29 mouse cellular contexts compared by ENCODE assay signal in the genomic region with DNA sequence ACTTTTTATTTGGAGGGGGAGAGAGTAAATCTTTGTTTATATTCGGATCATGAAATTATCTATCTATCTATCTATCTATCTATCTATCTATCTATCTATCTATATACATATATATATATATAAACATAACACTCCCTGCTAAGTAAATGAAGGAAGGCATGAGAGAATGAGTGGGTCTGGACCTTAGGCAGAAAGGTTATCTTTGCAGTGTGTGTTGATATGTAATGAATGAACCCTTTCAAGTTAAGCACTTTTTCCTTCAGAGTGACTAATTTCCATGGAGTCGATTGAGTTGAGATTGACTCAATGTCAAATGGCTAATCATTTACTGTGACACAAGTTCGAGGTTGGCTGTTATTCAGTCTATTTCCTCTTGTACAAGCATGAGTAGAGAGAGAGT. TPM values are rescaled to one million over a fixed set of nuclear protein-coding genes. Genes with fewer than 3 reads are reported as not detected.
"Had no signal": no experiment of that assay in that cellular context is flagged by ENCODE, and none has a peak within 500 bp of the region (broad histone marks: within the 10 kb centered on the region; RNA-seq: fewer than 3 reads in every experiment).

No protein-coding gene starts in this region.

- H3K36me3 ChIP-seq: hindbrain, embryonic 13.5 days; limb, embryonic 15.5 days; liver, embryonic 12.5 days; liver, embryonic 15.5 days had no signal

- H3K9me3 ChIP-seq: hindbrain, embryonic 13.5 days; limb, embryonic 15.5 days; liver, embryonic 12.5 days; liver, embryonic 15.5 days had no signal

- H3K4me2 ChIP-seq: hindbrain, embryonic 13.5 days; limb, embryonic 15.5 days; liver, embryonic 12.5 days; liver, embryonic 15.5 days; midbrain, embryonic 11.5 days had no signal

- DNase-seq: kidney, adult 8-10 months; kidney, postnatal 10 days; layer of hippocampus, adult 9-11 months; lung, adult 2 months; lung, postnatal 14 days; lung, postnatal 4 days; midbrain, embryonic 14.5 days; retina, postnatal 1 day; right cerebral cortex, postnatal 25 days; spleen, adult 18-20 months; thymus, postnatal 25 days had no signal

- H3K27me3 ChIP-seq: hindbrain, embryonic 13.5 days; liver, embryonic 12.5 days; liver, embryonic 15.5 days had no signal

- H3K27ac ChIP-seq: hindbrain, embryonic 13.5 days; hindbrain, postnatal 0 days; layer of hippocampus, adult 2 months; limb, embryonic 15.5 days; liver, embryonic 12.5 days; liver, embryonic 15.5 days had no signal

- ATAC-seq: hindbrain, postnatal 0 days; inflammation-experienced regulatory T-cells, adult 6 months; liver, embryonic 12.5 days had no signal

- H3K4me1 ChIP-seq: liver, embryonic 12.5 days; liver, embryonic 15.5 days had no signal

- H3K4me3 ChIP-seq: hindbrain, embryonic 13.5 days; layer of hippocampus, adult 2 months; limb, embryonic 15.5 days; liver, embryonic 12.5 days; liver, embryonic 15.5 days had no signal

- H3K9ac ChIP-seq: hindbrain, embryonic 13.5 days; limb, embryonic 15.5 days; liver, embryonic 12.5 days; liver, embryonic 15.5 days had no signal

RNA-seq across cellular contexts. Expression of a gene that starts 10.8 kb away (rescaled TPM):
- total RNA-seq: hindbrain, postnatal 0 days; layer of hippocampus, adult 2 months; layer of hippocampus, postnatal 25 days; left cerebral cortex, adult 18-20 months; left cerebral cortex, postnatal 25 days; megakaryocyte progenitor cell, adult 5-6 weeks; megakaryocyte-erythroid progenitor cell, adult 5-6 weeks; midbrain, postnatal 0 days had no signal
- polyA plus RNA-seq: hindbrain, embryonic 13.5 days; hindbrain, postnatal 0 days; inflammation-experienced regulatory T-cells, adult 6 months; large intestine, adult 2 months; limb, embryonic 11.5 days; limb, embryonic 15.5 days; liver, embryonic 12.5 days; liver, embryonic 15.5 days; lung, adult 2 months; lung, embryonic 16.5 days; midbrain, embryonic 11.5 days; neural tube, embryonic 11.5 days had no signal
